Mouse (Mus musculus) testis, adult 2 months (tissue): ENCODE data around the gene Klhl1.

Experiments
- CTCF ChIP-seq: fragments of 200-500 bp; IDR thresholded peaks from 2 replicates; pipeline ENCODE4 v1.5.1; 2012; ENCODE audit warnings: low read depth, mild to moderate bottlenecking, inconsistent platforms, low read length, moderate library complexity; ENCODE audit not compliant: control insufficient read depth, insufficient read depth, insufficient replicate concordance
- POLR2A ChIP-seq: fragments of 200-500 bp; IDR thresholded peaks from 2 replicates; pipeline ENCODE4 v1.6.1; 2012; ENCODE audit warnings: low read depth, mild to moderate bottlenecking, inconsistent platforms, low read length, moderate library complexity; ENCODE audit not compliant: control insufficient read depth

DNA sequence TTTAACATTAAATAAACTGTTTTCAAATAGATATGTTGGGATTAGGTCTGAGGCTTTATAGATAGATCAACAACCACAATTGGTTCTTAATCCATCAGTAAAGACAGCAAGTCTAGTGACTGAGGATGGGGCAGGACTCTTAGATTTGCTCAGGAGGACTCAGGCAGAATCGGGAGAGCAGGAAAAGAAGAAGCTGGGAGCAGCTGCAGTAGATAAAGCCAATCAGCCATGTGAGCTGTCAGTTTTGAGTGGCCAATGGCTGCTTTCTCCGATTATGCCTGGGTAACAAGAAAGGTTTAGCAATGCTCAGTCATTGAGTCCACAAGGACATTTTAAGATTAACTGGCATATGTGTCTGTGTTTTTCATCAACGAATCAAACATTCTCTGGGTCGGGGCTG lies 187.8 kb downstream of the Klhl1 start:
- TF ChIP-seq CTCF: no peak
- no peak for TF ChIP-seq POLR2A
